ENCODE assay signal across 28 mouse cellular contexts in genomic region chr10:10429635-10430034, GRCm38 (mm10). TPM values are rescaled to one million over a fixed set of nuclear protein-coding genes. Genes with fewer than 3 reads are reported as not detected.
DNase-seq lines count a peak whose midpoint lies in the region; ATAC-seq and TF ChIP-seq lines count a peak whose summit lies in the region.
"Had no signal": no experiment of that assay in that cellular context is flagged by ENCODE, and none has a peak within 500 bp of the region (broad histone marks: within the 10 kb centered on the region; RNA-seq: fewer than 3 reads in every experiment).

No protein-coding gene starts in this region.

- no peaks in the 10 kb centered on the region for H3K36me3 ChIP-seq in lung, embryonic 14.5 days (ENCODE audit: insufficient read depth)
- H3K36me3 ChIP-seq: embryonic facial prominence, embryonic 12.5 days; midbrain, embryonic 12.5 days; neural tube, embryonic 13.5 days had no signal

- TF ChIP-seq CTCF in lung, embryonic 14.5 days (IDR thresholded peaks at IDR 0.05; ENCODE audit: low read depth): no peak
- no peak for TF ChIP-seq CTCF in lung, adult 2 months (IDR thresholded peaks at IDR 0.05; ENCODE audit: insufficient read depth, low read length)

- H3K27me3 ChIP-seq in lung, embryonic 14.5 days (ENCODE audit: insufficient read depth, low read length): no peaks in the 10 kb centered on the region
- H3K27me3 ChIP-seq: embryonic facial prominence, embryonic 12.5 days; midbrain, embryonic 12.5 days; neural tube, embryonic 13.5 days had no signal

- H3K4me2 ChIP-seq in lung, embryonic 14.5 days: no peak overlapping the region
- H3K4me2 ChIP-seq: embryonic facial prominence, embryonic 12.5 days; heart, embryonic 11.5 days; hindbrain, embryonic 14.5 days; midbrain, embryonic 12.5 days; neural tube, embryonic 13.5 days had no signal

- no peak for TF ChIP-seq POLR2A in lung, adult 2 months (IDR thresholded peaks at IDR 0.05; ENCODE audit: borderline replicate concordance, extremely low read depth, low read depth, low read length)

- no peaks in the 10 kb centered on the region for H3K4me1 ChIP-seq in lung, embryonic 14.5 days (ENCODE audit: insufficient read depth)
- H3K4me1 ChIP-seq in lung, adult 2 months (ENCODE audit: control insufficient read depth, insufficient read depth, low read length): no peaks in the 10 kb centered on the region
- H3K4me1 ChIP-seq: embryonic facial prominence, embryonic 12.5 days; midbrain, embryonic 12.5 days; neural tube, embryonic 13.5 days had no signal

- DNase-seq in lung, embryonic 14.5 days: peak; percentile 8
- DNase-seq in lung, adult 2 months: no peak
- DNase-seq in heart, adult 8-10 months (ENCODE audit: low spot score): no peak
- no peak for DNase-seq in cerebellum, adult 11 months
- no peak for DNase-seq in layer of hippocampus, adult 9-10 months (ENCODE audit: low spot score)
- DNase-seq: adrenal gland, postnatal 14 days; cerebellum, adult 9-10 months; cerebellum, postnatal 36 days; embryo, embryonic 11 days; gastrocnemius, postnatal 14 days; heart, adult 11 months; heart, postnatal 36 days; kidney, adult 11 months; kidney, postnatal 36 days; left cerebral cortex, postnatal 4 days; lung, postnatal 10 days; right cerebral cortex, postnatal 4 days had no signal

- no peak overlapping the region for H3K4me3 ChIP-seq in lung, embryonic 14.5 days (ENCODE audit: low read depth, low read length)
- no peak overlapping the region for H3K4me3 ChIP-seq in lung, adult 2 months (replicated peaks; ENCODE audit: extremely low read depth, low read depth, low read length)
- H3K4me3 ChIP-seq: embryonic facial prominence, embryonic 12.5 days; layer of hippocampus, adult 2 months; midbrain, embryonic 12.5 days; neural tube, embryonic 13.5 days had no signal

- 53% methylated on average over 5 of the region's 5 CpGs for WGBS in lung, embryonic 14.5 days
- 40% methylated on average over 5 of the region's 5 CpGs for WGBS in lung, adult 2 months

- H3K9me3 ChIP-seq in lung, embryonic 14.5 days (ENCODE audit: low read depth, low read length): no peaks in the 10 kb centered on the region
- H3K9me3 ChIP-seq: embryonic facial prominence, embryonic 12.5 days; midbrain, embryonic 12.5 days; neural tube, embryonic 13.5 days had no signal

- H3K27ac ChIP-seq in lung, embryonic 14.5 days (ENCODE audit: low read depth): no peak overlapping the region
- H3K27ac ChIP-seq: embryonic facial prominence, embryonic 12.5 days; hindbrain, embryonic 14.5 days; layer of hippocampus, adult 2 months; midbrain, embryonic 12.5 days; neural tube, embryonic 13.5 days had no signal

- peak; percentile 56; the same call in 1 of the 2 replicates for ATAC-seq in lung, embryonic 14.5 days (ENCODE audit: insufficient read depth)
- ATAC-seq in hematopoietic stem cell, adult 5-6 weeks (replicated peaks in 1 of 2; ENCODE audit: insufficient read depth in 1 of 2, low FRiP score in 2 of 2, low TSS enrichment in 1 of 2, low read depth in 1 of 2, poor library complexity in 2 of 2, severe bottlenecking in 2 of 2): peak; percentile 48 to 65; a peak in 3 of 4 replicates
- peak; percentile 77 for ATAC-seq in megakaryocyte progenitor cell, adult 5-6 weeks (replicated peaks; ENCODE audit: poor library complexity)
- ATAC-seq: CD4-positive, CD25-positive, alpha-beta regulatory T cell, adult 4 months; forebrain, embryonic 14.5 days; inflammation-experienced regulatory T-cells, adult 6 months had no signal

- H3K9ac ChIP-seq in lung, embryonic 14.5 days: no peak overlapping the region
- H3K9ac ChIP-seq: embryonic facial prominence, embryonic 12.5 days; hindbrain, embryonic 14.5 days; midbrain, embryonic 12.5 days; neural tube, embryonic 13.5 days had no signal

RNA-seq across cellular contexts. Expression of gene Adgb, which starts 42.5 kb away (rescaled TPM):
- polyA plus RNA-seq in lung, embryonic 14.5 days (2014; fragmentation: Nextera tagmentation; extraction: Ambion mirVana): 0.09 and 0.50 TPM in 2 replicates
- polyA plus RNA-seq in lung, adult 2 months (2012; rRNA removed): 1.1 and 2.0 TPM in 2 replicates
- not detected in 2 replicates for total RNA-seq in hematopoietic stem cell, adult 5-6 weeks (2017)
- 0.72 and 1.3 TPM in 2 replicates for total RNA-seq in megakaryocyte progenitor cell, adult 5-6 weeks (2015)
- total RNA-seq in megakaryocyte progenitor cell, adult 5-6 weeks (2017): 0.21 and 0.51 TPM in 2 replicates
- under 1 TPM in 1 of 4 experiments, not detected in 3; 0.14 TPM for total RNA-seq in heart, adult 8-10 months (2022)
- polyA plus RNA-seq: inflammation-experienced regulatory T-cells, adult 6 months had no signal
